Mouse (Mus musculus): ENCODE data around the gene Sppl2a. TPM values are rescaled to one million over a fixed set of nuclear protein-coding genes. Genes with fewer than 3 reads are reported as not detected.

The Sppl2a gene
- polyA plus RNA-seq, 2 experiments = 10.9 to 25.5 TPM

DNA sequence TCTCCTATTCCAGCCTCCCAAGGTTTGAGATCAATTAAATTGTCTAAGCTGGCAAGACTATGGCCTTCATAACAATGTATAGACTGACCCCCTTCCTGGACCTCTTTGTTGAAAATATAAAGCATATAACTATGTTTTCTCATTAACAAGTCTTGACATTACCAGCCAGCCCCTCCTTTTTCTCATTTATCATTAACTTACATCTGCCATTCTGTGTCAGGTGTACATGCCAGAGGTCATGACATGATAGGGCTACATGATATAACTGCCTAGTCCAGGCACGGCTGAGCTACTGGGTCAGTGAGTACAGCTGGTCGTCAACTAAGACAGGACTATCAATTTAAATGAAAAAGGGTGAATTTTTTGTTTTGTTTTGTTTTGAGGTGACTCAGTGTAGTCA lies 10.2 kb upstream of the Sppl2a start:
- H3K9me3 ChIP-seq (ENCODE audit: control insufficient read depth, low read length) = no peaks in the 10 kb centered on the region
- H3K27ac ChIP-seq = no peak overlapping the region
- H3K4me1 ChIP-seq (replicated peaks; ENCODE audit: control insufficient read depth in 2 of 2, insufficient read depth in 2 of 2, low read length in 1 of 2) = peaks cover 7 to 10% of the 10 kb centered on the region in 2 experiments
- 50% methylated on average over 2 of the region's 2 CpGs for WGBS (ENCODE audit: insufficient replicate concordance)
- H3K4me3 ChIP-seq (ENCODE audit: insufficient read depth in 1 of 2, low read depth in 2 of 2, low read length in 2 of 2) = no peak overlapping the region
- ATAC-seq (ENCODE audit: insufficient read depth) = peak; percentile 26; the same call in 1 of the 2 replicates
- H3K9ac ChIP-seq (replicated peaks) = no peak overlapping the region
- H3K36me3 ChIP-seq (replicated peaks; ENCODE audit: control insufficient read depth, insufficient read depth, low read depth) = no peaks in the 10 kb centered on the region
- no peaks in the 10 kb centered on the region for H3K27me3 ChIP-seq (ENCODE audit: control insufficient read depth, insufficient read depth, low read length)
- TF ChIP-seq EP300 (IDR thresholded peaks at IDR 0.05; ENCODE audit: low read depth) (no peak), CTCF (IDR thresholded peaks at IDR 0.05; ENCODE audit: low read depth) (no peak)
- DNase-seq (ENCODE audit: low read depth in 3 of 3, low spot score in 3 of 3) = no peak
- H3K4me2 ChIP-seq (ENCODE audit: low read depth) = no peak overlapping the region

- H3K4me1 ChIP-seq (replicated peaks; ENCODE audit: control insufficient read depth in 2 of 2, insufficient read depth in 2 of 2, low read length in 1 of 2) = peaks cover 7 to 10% of the 10 kb centered on the region in 2 experiments
- no peak overlapping the region for H3K9ac ChIP-seq (replicated peaks)
- peak overlapping the region; percentile 22 for H3K4me2 ChIP-seq (ENCODE audit: low read depth)
- no peaks in the 10 kb centered on the region for H3K9me3 ChIP-seq (ENCODE audit: control insufficient read depth, low read length)
- H3K27me3 ChIP-seq (ENCODE audit: control insufficient read depth, insufficient read depth, low read length) = no peaks in the 10 kb centered on the region
- DNase-seq (ENCODE audit: low read depth in 3 of 3, low spot score in 3 of 3) = no peak
- WGBS (ENCODE audit: insufficient replicate concordance) = 29% methylated on average over 3 of the region's 3 CpGs
- peak; percentile 64 for ATAC-seq (ENCODE audit: insufficient read depth)
- H3K36me3 ChIP-seq (replicated peaks; ENCODE audit: control insufficient read depth, insufficient read depth, low read depth) = no peaks in the 10 kb centered on the region
- H3K27ac ChIP-seq = no peak overlapping the region
- TF ChIP-seq CTCF (IDR thresholded peaks at IDR 0.05; ENCODE audit: low read depth) = no peak
- peak; percentile 67; the same call in 1 of the 2 replicates for TF ChIP-seq EP300 (IDR thresholded peaks at IDR 0.05; ENCODE audit: low read depth)
- no peak overlapping the region for H3K4me3 ChIP-seq (ENCODE audit: insufficient read depth in 1 of 2, low read depth in 2 of 2, low read length in 2 of 2)
These were observed 7.4 kb upstream of the Sppl2a start for GRCm38 (mm10) chr2:126940314-126940866.

- H3K27ac ChIP-seq = no peak overlapping the region
- DNase-seq (ENCODE audit: low read depth in 3 of 3, low spot score in 3 of 3) (no peak), ATAC-seq (ENCODE audit: insufficient read depth) (no peak)
- 82% methylated on average over 6 of the region's 6 CpGs for WGBS (ENCODE audit: insufficient replicate concordance)
- H3K4me1 ChIP-seq (replicated peaks; ENCODE audit: control insufficient read depth in 2 of 2, insufficient read depth in 2 of 2, low read length in 1 of 2) = peaks cover 12 to 13% of the 10 kb centered on the region in 2 experiments
- H3K27me3 ChIP-seq (ENCODE audit: control insufficient read depth, insufficient read depth, low read length) = no peaks in the 10 kb centered on the region
- no peak overlapping the region for H3K4me2 ChIP-seq (ENCODE audit: low read depth)
- no peaks in the 10 kb centered on the region for H3K9me3 ChIP-seq (ENCODE audit: control insufficient read depth, low read length)
- H3K9ac ChIP-seq (replicated peaks) = no peak overlapping the region
- H3K36me3 ChIP-seq (replicated peaks; ENCODE audit: control insufficient read depth, insufficient read depth, low read depth) = no peaks in the 10 kb centered on the region
- no peak for TF ChIP-seq CTCF (IDR thresholded peaks at IDR 0.05; ENCODE audit: low read depth)
- no peak for TF ChIP-seq EP300 (IDR thresholded peaks at IDR 0.05; ENCODE audit: low read depth)
- no peak overlapping the region for H3K4me3 ChIP-seq (ENCODE audit: insufficient read depth in 1 of 2, low read depth in 2 of 2, low read length in 2 of 2)
These were observed 5.0 kb upstream of the Sppl2a start for GRCm38 (mm10) chr2:126938069-126938468.

DNA sequence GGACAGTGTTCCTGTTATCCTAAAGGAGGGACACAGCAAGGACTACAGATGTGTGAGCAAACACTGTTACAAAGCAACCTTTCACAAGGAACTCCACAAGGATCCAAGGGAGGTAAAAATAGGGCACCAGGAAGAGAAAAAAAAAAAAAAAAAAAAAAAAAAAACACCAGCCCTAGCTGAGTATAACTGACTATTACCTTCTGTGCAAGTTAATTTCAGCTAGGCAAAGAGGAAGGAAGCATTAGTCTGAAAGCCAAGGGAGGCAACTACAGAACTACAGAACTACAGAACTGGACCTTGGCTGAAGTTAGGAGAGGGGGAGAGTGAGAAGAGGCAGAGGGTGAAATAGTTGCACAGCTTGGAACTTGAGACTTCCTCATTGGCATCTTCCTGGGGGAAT lies 886 bp upstream of the Sppl2a start:
- no peak overlapping the region for H3K27ac ChIP-seq
- peak overlapping the region; percentile 80 for H3K4me2 ChIP-seq (ENCODE audit: low read depth)

GRCm38 (mm10) chr2:126932261-126932896 lies 656 bp downstream of the Sppl2a start:
- H3K4me2 ChIP-seq (ENCODE audit: low read depth) = peak overlapping the region; percentile 80
- WGBS (ENCODE audit: insufficient replicate concordance) = 3% methylated on average over 15 of the region's 15 CpGs
- H3K4me3 ChIP-seq (ENCODE audit: insufficient read depth in 1 of 2, low read depth in 2 of 2, low read length in 2 of 2) = peak overlapping the region; percentile 85 to 86
- ATAC-seq (ENCODE audit: insufficient read depth) = peak; percentile 61
- no peaks in the 10 kb centered on the region for H3K36me3 ChIP-seq (replicated peaks; ENCODE audit: control insufficient read depth, insufficient read depth, low read depth)
- DNase-seq (ENCODE audit: low read depth in 3 of 3, low spot score in 3 of 3) = no peak
- no peaks in the 10 kb centered on the region for H3K9me3 ChIP-seq (ENCODE audit: control insufficient read depth, low read length)
- H3K4me1 ChIP-seq (replicated peaks; ENCODE audit: control insufficient read depth in 2 of 2, insufficient read depth in 2 of 2, low read length in 1 of 2) = peaks cover 5 to 13% of the 10 kb centered on the region in 2 experiments; a peak in 3 of 4 replicates
- no peaks in the 10 kb centered on the region for H3K27me3 ChIP-seq (ENCODE audit: control insufficient read depth, insufficient read depth, low read length)
- peak overlapping the region; percentile 79 for H3K9ac ChIP-seq (replicated peaks)
- H3K27ac ChIP-seq = peak overlapping the region; percentile 85
- TF ChIP-seq CTCF (IDR thresholded peaks at IDR 0.05; ENCODE audit: low read depth) (no peak), EP300 (IDR thresholded peaks at IDR 0.05; ENCODE audit: low read depth) (no peak)

More for the DNA sequence above, 886 bp upstream of the Sppl2a start:
- Histone ChIP-seq H3K27me3 (ENCODE audit: control insufficient read depth, insufficient read depth, low read length) (no peaks in the 10 kb centered on the region), H3K9ac (replicated peaks) (no peak overlapping the region; the same call in 1 of the 2 replicates), H3K9me3 (ENCODE audit: control insufficient read depth, low read length) (no peaks in the 10 kb centered on the region), H3K36me3 (replicated peaks; ENCODE audit: control insufficient read depth, insufficient read depth, low read depth) (no peaks in the 10 kb centered on the region), H3K4me3 (ENCODE audit: insufficient read depth in 1 of 2, low read depth in 2 of 2, low read length in 2 of 2) (no peak overlapping the region; a peak in 1 of 4 replicates), H3K4me1 (replicated peaks; ENCODE audit: control insufficient read depth in 2 of 2, insufficient read depth in 2 of 2, low read length in 1 of 2) (peaks cover 2 to 7% of the 10 kb centered on the region in 2 experiments; a peak in 3 of 4 replicates)
- TF ChIP-seq EP300 (IDR thresholded peaks at IDR 0.05; ENCODE audit: low read depth) (no peak), CTCF (IDR thresholded peaks at IDR 0.05; ENCODE audit: low read depth) (no peak)
- ATAC-seq (ENCODE audit: insufficient read depth) (no peak), DNase-seq (ENCODE audit: low read depth in 3 of 3, low spot score in 3 of 3) (no peak)

Measured in liver, embryonic 14.5 days (tissue).